Mouse (Mus musculus) neural tube, embryonic 13.5 days (tissue): ENCODE measurements around the gene Os9. TPM values are rescaled to one million over a fixed set of nuclear protein-coding genes. Genes with fewer than 3 reads are reported as not detected.
"Not testable (repeated sequence)": the region's sequence is repeated elsewhere in the genome, so short reads cannot be mapped to it uniquely, and the experiment has no call there.

ENCODE experiments used
- ATAC-seq: fragments of 200-750 bp; cut with Nextera tagmentation; 2 replicates; pipeline ENCODE4 v1.8.0; 2017; ENCODE audit warnings: low read depth, mild to moderate bottlenecking, moderate TSS enrichment, moderate library complexity
- H3K27ac ChIP-seq: fragments of 300-500 bp; sonication (generic); replicated peaks from 2 replicates; pipeline ENCODE4 v1.5.1; 2015; ENCODE audit warnings: moderate library complexity, mild to moderate bottlenecking, inconsistent platforms
- H3K27me3 ChIP-seq: fragments of 300-500 bp; sonication (generic); 2 replicates; pipeline ENCODE4 v1.6.1; 2015; ENCODE audit warnings: mild to moderate bottlenecking, inconsistent platforms
- H3K36me3 ChIP-seq: fragments of 300-500 bp; sonication (generic); 2 replicates; pipeline ENCODE4 v1.6.1; 2015; ENCODE audit warnings: mild to moderate bottlenecking, inconsistent platforms
- H3K4me1 ChIP-seq: fragments of 300-500 bp; sonication (generic); replicated peaks from 2 replicates; pipeline ENCODE4 v1.6.1; 2015; ENCODE audit warnings: inconsistent platforms
- H3K4me2 ChIP-seq: fragments of 300-500 bp; sonication (generic); 2 replicates; pipeline ENCODE4 v1.6.1; 2015; ENCODE audit warnings: inconsistent platforms, mild to moderate bottlenecking, moderate library complexity
- H3K4me3 ChIP-seq: fragments of 300-500 bp; sonication (generic); 2 replicates; pipeline ENCODE4 v1.5.1; 2015; ENCODE audit warnings: mild to moderate bottlenecking, inconsistent platforms
- H3K9ac ChIP-seq: fragments of 300-500 bp; sonication (generic); 2 replicates; pipeline ENCODE4 v1.6.1; 2015; ENCODE audit warnings: moderate library complexity, mild to moderate bottlenecking, inconsistent platforms
- H3K9me3 ChIP-seq: fragments of 300-500 bp; sonication (generic); 2 replicates; pipeline ENCODE4 v1.6.1; 2016; ENCODE audit warnings: inconsistent platforms
- WGBS: fragments of 180-500 bp; shearing (Covaris S2); methylation state at CpG from one replicate; pipeline ENCODE4 v1.1.7; 2015; 5-methylcytosine and 5-hydroxymethylcytosine counted together
- polyA plus RNA-seq: library from polyadenylated mRNA; unstranded; fragments of >200 nt; fragmentation: Nextera tagmentation; extraction: Ambion mirVana; gene quantifications from 2 replicates; pipeline ENCODE4 v1.2.1, GENCODE M21; 2015

Gene Os9
- polyA plus RNA-seq, 1 experiment from 2014 or later = 146 TPM

- ATAC-seq = no peak
- WGBS = 84% methylated on average over 9 of the region's 9 CpGs
- H3K9me3 ChIP-seq = no peaks in the 10 kb centered on the region
- H3K4me2 ChIP-seq = no peak overlapping the region
- no peak overlapping the region for H3K27ac ChIP-seq
- no peaks in the 10 kb centered on the region for H3K36me3 ChIP-seq
- H3K9ac ChIP-seq = no peak overlapping the region
- 0 out of 2 replicates have a peak, but pooled peaks cover 5% of the 10 kb centered on the region for H3K27me3 ChIP-seq
- peaks cover 6% of the 10 kb centered on the region for H3K4me1 ChIP-seq
- H3K4me3 ChIP-seq = no peak overlapping the region
Observed at GRCm38 (mm10) chr10:127160081-127160480, 39.1 kb upstream of the Os9 start.

- H3K9me3 ChIP-seq = no peaks in the 10 kb centered on the region
- H3K27me3 ChIP-seq = 0 out of 2 replicates have a peak, but pooled peaks cover under 1% of the 10 kb centered on the region
- ATAC-seq = no peak
- no peaks in the 10 kb centered on the region for H3K36me3 ChIP-seq
- H3K4me1 ChIP-seq = no peaks in the 10 kb centered on the region
- H3K27ac ChIP-seq = no peak overlapping the region
- no peak overlapping the region for H3K9ac ChIP-seq
- 83% methylated on average over 3 of the region's 3 CpGs for WGBS
- no peak overlapping the region for H3K4me2 ChIP-seq
- no peak overlapping the region for H3K4me3 ChIP-seq
Observed at GRCm38 (mm10) chr10:127158471-127158870, 37.5 kb upstream of the Os9 start.

GRCm38 (mm10) chr10:127156511-127156910 is 35.6 kb upstream of the Os9 start:
- no peak for ATAC-seq
- 81% methylated on average over 1 of the region's 1 CpGs for WGBS
- H3K9me3 ChIP-seq = no peaks in the 10 kb centered on the region

GRCm38 (mm10) chr10:127156089-127156488 is 35.2 kb upstream of the Os9 start:
- H3K27me3 ChIP-seq = no peaks in the 10 kb centered on the region
- no peak overlapping the region for H3K9ac ChIP-seq
- ATAC-seq = no peak
- WGBS = 100% methylated on average over 1 of the region's 1 CpGs
- no peak overlapping the region for H3K27ac ChIP-seq
- H3K4me3 ChIP-seq = no peak overlapping the region
- H3K36me3 ChIP-seq = no peaks in the 10 kb centered on the region
- no peaks in the 10 kb centered on the region for H3K4me1 ChIP-seq
- no peak overlapping the region for H3K4me2 ChIP-seq
- H3K9me3 ChIP-seq = no peaks in the 10 kb centered on the region

More at GRCm38 (mm10) chr10:127156511-127156910, 35.6 kb upstream of the Os9 start:
- H3K27me3 ChIP-seq = no peaks in the 10 kb centered on the region
- H3K36me3 ChIP-seq = no peaks in the 10 kb centered on the region
- no peak overlapping the region for H3K27ac ChIP-seq
- no peak overlapping the region for H3K4me3 ChIP-seq
- H3K4me2 ChIP-seq = no peak overlapping the region
- no peak overlapping the region for H3K9ac ChIP-seq
- no peaks in the 10 kb centered on the region for H3K4me1 ChIP-seq

GRCm38 (mm10) chr10:127154652-127155051 is 33.7 kb upstream of the Os9 start:
- Histone ChIP-seq H3K4me2 (no peak overlapping the region), H3K4me3 (no peak overlapping the region), H3K27ac (no peak overlapping the region), H3K27me3 (no peaks in the 10 kb centered on the region), H3K9ac (no peak overlapping the region), H3K9me3 (no peaks in the 10 kb centered on the region), H3K36me3 (no peaks in the 10 kb centered on the region), H3K4me1 (no peaks in the 10 kb centered on the region)
- no peak for ATAC-seq
- 86% methylated on average over 5 of the region's 5 CpGs for WGBS

- Histone ChIP-seq H3K9ac (no peak overlapping the region), H3K4me1 (no peaks in the 10 kb centered on the region), H3K27me3 (no peaks in the 10 kb centered on the region), H3K9me3 (no peaks in the 10 kb centered on the region), H3K4me3 (no peak overlapping the region), H3K27ac (no peak overlapping the region), H3K36me3 (no peaks in the 10 kb centered on the region), H3K4me2 (no peak overlapping the region)
- 97% methylated on average over 2 of the region's 2 CpGs for WGBS
- ATAC-seq = no peak
Observed at GRCm38 (mm10) chr10:127154241-127154640, 33.3 kb upstream of the Os9 start.

- H3K9ac ChIP-seq = no peak overlapping the region
- H3K4me3 ChIP-seq = no peak overlapping the region
- no peaks in the 10 kb centered on the region for H3K9me3 ChIP-seq
- H3K4me1 ChIP-seq = no peaks in the 10 kb centered on the region
- H3K36me3 ChIP-seq = no peaks in the 10 kb centered on the region
- H3K27me3 ChIP-seq = no peaks in the 10 kb centered on the region
- no peak overlapping the region for H3K4me2 ChIP-seq
- no peak for ATAC-seq
- WGBS = 95% methylated on average over 7 of the region's 7 CpGs
- H3K27ac ChIP-seq = no peak overlapping the region
Observed at GRCm38 (mm10) chr10:127153323-127153722, 32.4 kb upstream of the Os9 start.

GRCm38 (mm10) chr10:127152556-127152955 is 31.6 kb upstream of the Os9 start:
- not testable (repeated sequence) for ATAC-seq, H3K36me3 ChIP-seq, H3K4me3 ChIP-seq, H3K4me2 ChIP-seq, H3K27me3 ChIP-seq, H3K9me3 ChIP-seq, H3K9ac ChIP-seq, H3K4me1 ChIP-seq, H3K27ac ChIP-seq
- WGBS = 89% methylated on average over 10 of the region's 10 CpGs

GRCm38 (mm10) chr10:127151233-127151632 is 30.3 kb upstream of the Os9 start:
- not testable (repeated sequence) for H3K4me3 ChIP-seq, H3K4me1 ChIP-seq, H3K27ac ChIP-seq, H3K4me2 ChIP-seq, ATAC-seq, H3K9ac ChIP-seq, H3K27me3 ChIP-seq, H3K36me3 ChIP-seq, H3K9me3 ChIP-seq
- 87% methylated on average over 3 of the region's 3 CpGs for WGBS

- no peak overlapping the region for H3K27ac ChIP-seq
- ATAC-seq = no peak
- 88% methylated on average over 4 of the region's 4 CpGs for WGBS
- no peak overlapping the region for H3K4me3 ChIP-seq
- H3K9ac ChIP-seq = no peak overlapping the region
- no peak overlapping the region for H3K4me2 ChIP-seq
- no peaks in the 10 kb centered on the region for H3K9me3 ChIP-seq
- H3K4me1 ChIP-seq = no peaks in the 10 kb centered on the region
- no peaks in the 10 kb centered on the region for H3K27me3 ChIP-seq
- no peaks in the 10 kb centered on the region for H3K36me3 ChIP-seq
Observed at GRCm38 (mm10) chr10:127150471-127150872, 29.5 kb upstream of the Os9 start.

GRCm38 (mm10) chr10:127147135-127147534 is 26.2 kb upstream of the Os9 start:
- no peaks in the 10 kb centered on the region for H3K9me3 ChIP-seq
- no peak overlapping the region for H3K27ac ChIP-seq
- no peak overlapping the region for H3K9ac ChIP-seq
- no peaks in the 10 kb centered on the region for H3K4me1 ChIP-seq
- H3K4me2 ChIP-seq = no peak overlapping the region
- no peaks in the 10 kb centered on the region for H3K27me3 ChIP-seq
- no peak overlapping the region for H3K4me3 ChIP-seq
- no peak for ATAC-seq
- WGBS = 86% methylated on average over 6 of the region's 6 CpGs
- no peaks in the 10 kb centered on the region for H3K36me3 ChIP-seq

- 82% methylated on average over 5 of the region's 5 CpGs for WGBS
- no peak for ATAC-seq
- H3K27ac ChIP-seq = no peak overlapping the region
Observed at GRCm38 (mm10) chr10:127145303-127145702, 24.4 kb upstream of the Os9 start.

GRCm38 (mm10) chr10:127144536-127144935 is 23.6 kb upstream of the Os9 start:
- WGBS = 92% methylated on average over 7 of the region's 7 CpGs
- no peak for ATAC-seq

More at GRCm38 (mm10) chr10:127145303-127145702, 24.4 kb upstream of the Os9 start:
- Histone ChIP-seq H3K4me3 (no peak overlapping the region), H3K4me1 (no peaks in the 10 kb centered on the region), H3K9ac (no peak overlapping the region), H3K9me3 (no peaks in the 10 kb centered on the region), H3K4me2 (no peak overlapping the region), H3K27me3 (no peaks in the 10 kb centered on the region), H3K36me3 (no peaks in the 10 kb centered on the region)

More at GRCm38 (mm10) chr10:127144536-127144935, 23.6 kb upstream of the Os9 start:
- Histone ChIP-seq H3K9me3 (no peaks in the 10 kb centered on the region), H3K4me3 (no peak overlapping the region), H3K27me3 (no peaks in the 10 kb centered on the region), H3K9ac (no peak overlapping the region), H3K4me1 (no peaks in the 10 kb centered on the region), H3K27ac (no peak overlapping the region), H3K36me3 (no peaks in the 10 kb centered on the region), H3K4me2 (no peak overlapping the region)
